Mouse (Mus musculus) small intestine, adult 2 months (tissue): ENCODE results near the gene Gm12216.

Experiments
- CTCF ChIP-seq: fragments of 200-500 bp; IDR thresholded peaks from 2 replicates; pipeline ENCODE4 v1.5.1; 2012; ENCODE audit warnings: low read depth, mild to moderate bottlenecking, control low read depth, inconsistent platforms, low read length, moderate library complexity, mixed read lengths; ENCODE audit not compliant: insufficient replicate concordance, insufficient read length; ENCODE audit errors: extremely low read depth
- POLR2A ChIP-seq: fragments of 200-500 bp; IDR thresholded peaks from 2 replicates; pipeline ENCODE4 v1.6.1; 2012; ENCODE audit warnings: low read depth, mild to moderate bottlenecking, control low read depth, inconsistent platforms, low read length, moderate library complexity

DNA sequence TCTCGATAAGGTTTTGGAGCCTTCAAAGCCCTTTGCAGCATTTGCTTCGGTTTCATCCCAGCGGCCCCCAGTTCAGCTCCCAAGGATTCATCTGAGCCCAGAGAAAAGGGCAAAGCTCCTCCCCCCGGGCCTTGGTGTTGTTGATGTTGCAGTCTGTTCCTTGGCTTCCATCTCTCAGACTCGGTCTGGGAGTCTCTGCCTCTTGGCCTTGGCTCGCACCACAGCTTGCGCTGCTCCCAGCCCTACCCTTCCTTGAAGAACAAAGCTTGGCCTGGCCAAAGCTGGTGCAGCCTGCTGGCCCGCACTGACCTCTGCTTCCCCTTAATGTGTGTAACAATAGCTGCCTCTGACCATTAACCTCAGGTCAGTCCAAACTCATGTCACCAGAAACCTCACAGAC is 70.9 kb downstream of the Gm12216 start:
- TF ChIP-seq CTCF (no peak), POLR2A (no peak)
